Mouse (Mus musculus) liver, adult 2 months (tissue): ENCODE data around the gene Pip4k2c.

Source experiments
- CTCF ChIP-seq: fragments of 200-500 bp; IDR thresholded peaks from 2 replicates; pipeline ENCODE4 v1.5.1; 2011; ENCODE audit warnings: low read depth, low read length, control low read depth
- POLR2A ChIP-seq: fragments of 200-500 bp; IDR thresholded peaks from 2 replicates; pipeline ENCODE4 v1.6.1; 2011; ENCODE audit warnings: low read length, control low read depth; ENCODE audit not compliant: insufficient read depth; ENCODE audit errors: extremely low read depth

DNA sequence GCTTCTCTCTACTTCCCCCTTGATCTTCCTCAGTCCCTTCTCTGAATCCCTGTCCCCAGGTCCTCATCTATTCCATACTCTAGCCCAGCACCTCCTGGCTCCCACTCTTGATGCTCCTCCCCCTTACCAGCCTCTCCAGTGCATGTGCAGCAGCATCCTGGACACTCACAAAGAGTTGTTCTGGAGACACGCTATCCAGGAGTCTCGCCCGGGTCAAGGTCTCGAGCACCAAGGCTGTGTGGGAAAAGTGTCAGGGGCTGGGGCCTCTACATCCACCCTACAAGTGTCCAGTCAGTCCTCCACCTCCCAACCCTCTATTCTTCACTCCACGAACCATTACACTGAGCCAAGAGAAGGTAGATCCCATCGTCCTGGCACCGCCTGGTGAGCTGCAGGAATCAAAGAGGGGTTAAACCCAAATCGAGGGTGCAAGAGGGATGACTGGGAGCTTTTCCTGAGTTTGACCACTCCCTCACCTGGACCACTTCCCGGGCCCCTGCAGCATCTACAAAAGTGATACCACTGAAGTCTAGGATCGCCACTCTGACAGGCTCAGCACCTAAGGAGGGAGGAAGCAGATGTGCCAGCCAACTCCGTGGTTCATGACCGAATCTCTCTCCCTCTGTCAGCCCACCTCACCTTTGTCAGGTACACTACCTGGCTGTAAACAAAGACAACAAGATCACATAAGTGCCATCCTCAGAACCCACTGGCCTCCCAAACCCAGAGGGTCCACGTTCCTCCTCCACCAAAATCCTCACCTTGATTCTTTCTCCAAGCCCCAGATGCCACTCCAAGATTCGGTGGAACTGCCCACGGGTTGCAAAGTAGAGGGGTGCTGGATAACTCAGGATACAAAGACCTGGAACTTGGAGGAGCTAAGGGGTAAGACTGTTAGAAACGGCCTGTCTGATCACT is 38.0 kb downstream of the Pip4k2c start:
- TF ChIP-seq CTCF (no peak), POLR2A (no peak)
